Mouse (Mus musculus) spleen, postnatal 14 days (tissue): ENCODE data around the gene Smtnl2.

Experiments used
- DNase-seq, 2 experiments: peaks; one replicate each; pipeline ENCODE4 v3.0.0; 2021 to 2022; ENCODE audit warnings: low spot score in 2 of 2

Smtnl2 gene

GRCm38 (mm10) chr11:72426884-72427283 is 15.4 kb upstream of the Smtnl2 start:
- no peak for DNase-seq

GRCm38 (mm10) chr11:72425201-72425600 is 13.7 kb upstream of the Smtnl2 start:
- no peak for DNase-seq

GRCm38 (mm10) chr11:72423686-72424085 is 12.2 kb upstream of the Smtnl2 start:
- DNase-seq, result no peak

- no peak for DNase-seq
These were observed 10.2 kb upstream of the Smtnl2 start for GRCm38 (mm10) chr11:72421518-72422278.

- no peak for DNase-seq
These were observed 9.1 kb upstream of the Smtnl2 start for GRCm38 (mm10) chr11:72420460-72421122.

- no peak for DNase-seq
These were observed 7.5 kb upstream of the Smtnl2 start for GRCm38 (mm10) chr11:72419006-72419405.

GRCm38 (mm10) chr11:72418227-72418626 is 6.7 kb upstream of the Smtnl2 start:
- no peak for DNase-seq

- no peak for DNase-seq
These were observed 5.9 kb upstream of the Smtnl2 start for GRCm38 (mm10) chr11:72417376-72417775.

GRCm38 (mm10) chr11:72416666-72417065 is 5.2 kb upstream of the Smtnl2 start:
- DNase-seq, result no peak

GRCm38 (mm10) chr11:72415155-72415554 is 3.6 kb upstream of the Smtnl2 start:
- no peak for DNase-seq

- no peak for DNase-seq
These were observed 2.2 kb upstream of the Smtnl2 start for GRCm38 (mm10) chr11:72413601-72414190.

- no peak for DNase-seq
These were observed 1.5 kb upstream of the Smtnl2 start for GRCm38 (mm10) chr11:72413016-72413415.

- no peak for DNase-seq
These were observed 432 bp upstream of the Smtnl2 start for GRCm38 (mm10) chr11:72411945-72412344.

- DNase-seq, result no peak
These were observed 906 bp downstream of the Smtnl2 start for GRCm38 (mm10) chr11:72410521-72411092.

GRCm38 (mm10) chr11:72409649-72410385 is 1.7 kb downstream of the Smtnl2 start:
- DNase-seq, result no peak

- DNase-seq, result no peak
These were observed 2.9 kb downstream of the Smtnl2 start for GRCm38 (mm10) chr11:72408451-72409170.

- no peak for DNase-seq
These were observed 3.9 kb downstream of the Smtnl2 start for GRCm38 (mm10) chr11:72407574-72407973.

- no peak for DNase-seq
These were observed 4.4 kb downstream of the Smtnl2 start for GRCm38 (mm10) chr11:72407081-72407480.

- DNase-seq, result no peak
These were observed 5.3 kb downstream of the Smtnl2 start for GRCm38 (mm10) chr11:72406079-72406675.

GRCm38 (mm10) chr11:72405532-72405931 is 6.0 kb downstream of the Smtnl2 start:
- DNase-seq, result no peak

GRCm38 (mm10) chr11:72402969-72403368 is 8.5 kb downstream of the Smtnl2 start:
- no peak for DNase-seq
